Mouse (Mus musculus): ENCODE results near the gene D1Pas1.

- TF ChIP-seq CTCF (IDR thresholded peaks at IDR 0.05; ENCODE audit: low read depth, low read length) = no peak
- TF ChIP-seq POLR2A (IDR thresholded peaks at IDR 0.05; ENCODE audit: insufficient read depth, low read length) = no peak
- no peak for TF ChIP-seq EP300 (IDR thresholded peaks at IDR 0.05; ENCODE audit: insufficient read depth, low read depth, low read length)
These were observed 39.2 kb downstream of the D1Pas1 start for GRCm38 (mm10) chr1:187006227-187006925.

Measured in ES-Bruce4 (cell line).